25 mouse cellular contexts compared by ENCODE assay signal in the genomic region with DNA sequence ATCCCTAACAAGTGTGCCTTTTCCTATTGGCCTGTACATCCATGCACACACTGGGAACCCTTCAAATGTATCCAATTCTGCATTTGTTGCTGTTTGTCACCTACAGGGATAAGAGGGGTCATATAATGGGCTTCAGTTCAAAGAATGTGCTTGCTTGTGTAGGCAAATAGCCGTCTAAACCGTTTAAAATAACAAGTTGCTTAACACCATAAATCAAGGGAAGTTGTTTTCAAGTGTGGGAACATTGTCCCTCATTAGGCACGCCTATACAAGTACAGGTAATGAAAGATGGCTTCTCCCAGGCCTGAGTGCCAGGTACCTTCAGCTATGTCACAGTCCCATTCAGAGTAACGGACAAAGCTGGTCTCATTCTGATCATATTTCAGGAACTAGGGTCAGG.
"Had no signal": no experiment of that assay in that cellular context is flagged by ENCODE, and none has a peak within 500 bp of the region (broad histone marks: within the 10 kb centered on the region; RNA-seq: fewer than 3 reads in every experiment).

No protein-coding gene starts in this region.

- H3K27me3 ChIP-seq: hindbrain, embryonic 13.5 days; hindbrain, embryonic 15.5 days; limb, embryonic 12.5 days; liver, embryonic 13.5 days; liver, embryonic 15.5 days had no signal

- H3K4me3 ChIP-seq: gastrocnemius, adult 2 months; hindbrain, embryonic 13.5 days; hindbrain, embryonic 15.5 days; layer of hippocampus, adult 2 months; left cerebral cortex, adult 2 months; limb, embryonic 10.5 days; limb, embryonic 12.5 days; liver, embryonic 13.5 days; liver, embryonic 15.5 days had no signal

- DNase-seq: gastrocnemius, adult 2 months; gastrocnemius, postnatal 10 days; gastrocnemius, postnatal 25 days; heart, adult 18-20 months; heart, postnatal 10 days; heart, postnatal 36 days; kidney, adult 11 months; kidney, adult 2 months; kidney, postnatal 10 days; kidney, postnatal 25 days; kidney, postnatal 4 days; liver; liver, embryonic 13.5 days; liver, postnatal 0 days had no signal

- H3K9ac ChIP-seq: hindbrain, embryonic 13.5 days; hindbrain, embryonic 15.5 days; limb, embryonic 12.5 days; liver, embryonic 13.5 days; liver, embryonic 15.5 days; liver, postnatal 0 days had no signal

- H3K4me1 ChIP-seq: liver, embryonic 13.5 days had no signal

- H3K9me3 ChIP-seq: hindbrain, embryonic 13.5 days; hindbrain, embryonic 15.5 days; limb, embryonic 10.5 days; liver, embryonic 13.5 days; liver, embryonic 15.5 days had no signal

- H3K27ac ChIP-seq: gastrocnemius, adult 2 months; hindbrain, embryonic 13.5 days; hindbrain, embryonic 15.5 days; hindbrain, postnatal 0 days; layer of hippocampus, adult 2 months; left cerebral cortex, adult 2 months; limb, embryonic 10.5 days; limb, embryonic 12.5 days; liver, embryonic 13.5 days; liver, embryonic 15.5 days had no signal

- H3K36me3 ChIP-seq: hindbrain, embryonic 13.5 days; hindbrain, embryonic 15.5 days; limb, embryonic 10.5 days; limb, embryonic 12.5 days; liver, embryonic 13.5 days; liver, embryonic 15.5 days had no signal

- ATAC-seq: hindbrain, postnatal 0 days; intestine, embryonic 16.5 days; liver, postnatal 0 days had no signal

- H3K4me2 ChIP-seq: heart, embryonic 11.5 days; hindbrain, embryonic 13.5 days; hindbrain, embryonic 15.5 days; limb, embryonic 12.5 days; liver, embryonic 11.5 days; liver, embryonic 13.5 days; liver, embryonic 15.5 days had no signal
